Mouse (Mus musculus): ENCODE measurements around the gene Fxyd2.

Gene Fxyd2

GRCm38 (mm10) chr9:45399434-45399833, at the start of gene Fxyd2:
TSS of gene Fxyd2 (plus strand) at chr9:45399669.
- DNase-seq = no peak

GRCm38 (mm10) chr9:45349851-45350250, 49.6 kb upstream of the Fxyd2 start:
- no peak for DNase-seq

- no peak for DNase-seq
These were observed 44.3 kb upstream of the Fxyd2 start for GRCm38 (mm10) chr9:45355192-45355591.

GRCm38 (mm10) chr9:45358356-45358755, 41.1 kb upstream of the Fxyd2 start:
- no peak for DNase-seq

- peak; percentile 85 to 92 for DNase-seq
These were observed 37.4 kb upstream of the Fxyd2 start for GRCm38 (mm10) chr9:45362051-45362461.

GRCm38 (mm10) chr9:45363639-45364214, 35.7 kb upstream of the Fxyd2 start:
- DNase-seq = peak; percentile 61 to 85

- DNase-seq = peak in 1 of 2 experiments; percentile 50
These were observed 31.8 kb upstream of the Fxyd2 start for GRCm38 (mm10) chr9:45367716-45368115.

GRCm38 (mm10) chr9:45368341-45368901, 31.0 kb upstream of the Fxyd2 start:
- DNase-seq = no peak

GRCm38 (mm10) chr9:45370117-45370561, 29.3 kb upstream of the Fxyd2 start, which contains the start of gene Fxyd6:
TSS of gene Fxyd6 (plus strand) at chr9:45370185.
- DNase-seq = peak; percentile 73 to 78

GRCm38 (mm10) chr9:45370616-45371336, 28.7 kb upstream of the Fxyd2 start:
- peak in 1 of 2 experiments; percentile 51 for DNase-seq

- DNase-seq = peak; percentile 63 to 64
These were observed 28.1 kb upstream of the Fxyd2 start for GRCm38 (mm10) chr9:45371337-45371707.

GRCm38 (mm10) chr9:45373896-45374295, 25.6 kb upstream of the Fxyd2 start:
- no peak for DNase-seq

- no peak for DNase-seq
These were observed 24.4 kb upstream of the Fxyd2 start for GRCm38 (mm10) chr9:45374988-45375502.

GRCm38 (mm10) chr9:45376427-45376826, 23.0 kb upstream of the Fxyd2 start:
- no peak for DNase-seq

- DNase-seq = peak; percentile 83 to 87
These were observed 22.6 kb upstream of the Fxyd2 start for GRCm38 (mm10) chr9:45376883-45377282.

- peak; percentile 82 to 89 for DNase-seq
These were observed 18.8 kb upstream of the Fxyd2 start for GRCm38 (mm10) chr9:45380411-45381251.

GRCm38 (mm10) chr9:45382336-45382735, 17.1 kb upstream of the Fxyd2 start:
- peak; percentile 78 to 79 for DNase-seq

- peak in 1 of 2 experiments; percentile 41 for DNase-seq
These were observed 16.6 kb upstream of the Fxyd2 start for GRCm38 (mm10) chr9:45382834-45383233.

GRCm38 (mm10) chr9:45383883-45384282, 15.6 kb upstream of the Fxyd2 start:
- peak; percentile 52 to 65 for DNase-seq

- DNase-seq = no peak
These were observed 12.8 kb upstream of the Fxyd2 start for GRCm38 (mm10) chr9:45386698-45387097.

- peak; percentile 96 for DNase-seq
These were observed 11.0 kb upstream of the Fxyd2 start for GRCm38 (mm10) chr9:45388385-45388994.

- no peak for DNase-seq
These were observed 9.9 kb upstream of the Fxyd2 start for GRCm38 (mm10) chr9:45389596-45389995.

Data from cerebellum, postnatal 14 days (tissue).